Mouse (Mus musculus) A20 (cell line): ENCODE results near the gene Nbea.
"Not testable (repeated sequence)": the region's sequence is repeated elsewhere in the genome, so short reads cannot be mapped to it uniquely, and the experiment has no call there.

Experiments used
- DNase-seq: peaks from one replicate; pipeline ENCODE4 v3.0.0-alpha.2; 2011; ENCODE audit warnings: low read depth, low spot score

Nbea gene

GRCm38 (mm10) chr3:56039494-56039893, 144.0 kb downstream of the Nbea start:
- no peak for DNase-seq

GRCm38 (mm10) chr3:56034596-56034995, 148.9 kb downstream of the Nbea start:
- DNase-seq = no peak

GRCm38 (mm10) chr3:56018494-56018893, 165.0 kb downstream of the Nbea start:
- no peak for DNase-seq

- DNase-seq = no peak
Measured at GRCm38 (mm10) chr3:56011132-56011531, 172.4 kb downstream of the Nbea start.

- peak; percentile 36 for DNase-seq
Measured at GRCm38 (mm10) chr3:56007991-56008390, 175.5 kb downstream of the Nbea start.

GRCm38 (mm10) chr3:56000259-56000658, 183.2 kb downstream of the Nbea start:
- DNase-seq = peak; percentile 44

- no peak for DNase-seq
Measured at GRCm38 (mm10) chr3:55978361-55978760, 205.1 kb downstream of the Nbea start.

- not testable (repeated sequence) for DNase-seq
Measured at GRCm38 (mm10) chr3:55976986-55977385, 206.5 kb downstream of the Nbea start.

- DNase-seq = no peak
Measured at GRCm38 (mm10) chr3:55965723-55966156, 217.8 kb downstream of the Nbea start.

GRCm38 (mm10) chr3:55963032-55963431, 220.5 kb downstream of the Nbea start:
- no peak for DNase-seq

GRCm38 (mm10) chr3:55949994-55950393, 233.5 kb downstream of the Nbea start:
- DNase-seq = no peak

GRCm38 (mm10) chr3:55949148-55949547, 234.4 kb downstream of the Nbea start:
- no peak for DNase-seq

GRCm38 (mm10) chr3:55927343-55927742, 256.2 kb downstream of the Nbea start:
- no peak for DNase-seq

- no peak for DNase-seq
Measured at GRCm38 (mm10) chr3:55909290-55909689, 274.2 kb downstream of the Nbea start.

GRCm38 (mm10) chr3:55890574-55890973, 292.9 kb downstream of the Nbea start:
- no peak for DNase-seq

GRCm38 (mm10) chr3:55889227-55889626, 294.3 kb downstream of the Nbea start:
- no peak for DNase-seq

GRCm38 (mm10) chr3:55887829-55888210, 295.7 kb downstream of the Nbea start:
- DNase-seq = no peak

GRCm38 (mm10) chr3:55887193-55887828, 296.2 kb downstream of the Nbea start:
- DNase-seq = no peak

GRCm38 (mm10) chr3:55872944-55873924, 310.3 kb downstream of the Nbea start:
- no peak for DNase-seq

- DNase-seq = no peak
Measured at GRCm38 (mm10) chr3:55852488-55852887, 331.0 kb downstream of the Nbea start.

GRCm38 (mm10) chr3:55847115-55847514, 336.4 kb downstream of the Nbea start:
- no peak for DNase-seq

- no peak for DNase-seq
Measured at GRCm38 (mm10) chr3:55837188-55837587, 346.3 kb downstream of the Nbea start.

- DNase-seq = no peak
Measured at GRCm38 (mm10) chr3:55835207-55835606, 348.3 kb downstream of the Nbea start.
